Mouse (Mus musculus) spleen, embryonic (tissue): Measurements from ENCODE around the gene Cby1.
"Not testable (repeated sequence)": the region's sequence is repeated elsewhere in the genome, so short reads cannot be mapped to it uniquely, and the experiment has no call there.

Experiments
- CTCF ChIA-PET: fragments of 350-600 bp; sonication (Branson Sonifier 250); formaldehyde crosslinking; loops from one replicate; lab custom pipeline; 2022; lab: Charles Lee

Gene Cby1

GRCm38 (mm10) chr15:79671828-79672348 lies 12.9 kb downstream of the Cby1 start:
- CTCF ChIA-PET, result not testable (repeated sequence)

GRCm38 (mm10) chr15:79677936-79678335 lies 18.9 kb downstream of the Cby1 start:
- CTCF ChIA-PET, result no interaction called here

- CTCF ChIA-PET, result no interaction called here
Measured at GRCm38 (mm10) chr15:79681973-79682372, 23.0 kb downstream of the Cby1 start.

GRCm38 (mm10) chr15:79683146-79683545 lies 24.1 kb downstream of the Cby1 start:
- CTCF ChIA-PET, result no interaction called here

- CTCF ChIA-PET, result no interaction called here
Measured at GRCm38 (mm10) chr15:79683707-79684465, 24.9 kb downstream of the Cby1 start.

DNA sequence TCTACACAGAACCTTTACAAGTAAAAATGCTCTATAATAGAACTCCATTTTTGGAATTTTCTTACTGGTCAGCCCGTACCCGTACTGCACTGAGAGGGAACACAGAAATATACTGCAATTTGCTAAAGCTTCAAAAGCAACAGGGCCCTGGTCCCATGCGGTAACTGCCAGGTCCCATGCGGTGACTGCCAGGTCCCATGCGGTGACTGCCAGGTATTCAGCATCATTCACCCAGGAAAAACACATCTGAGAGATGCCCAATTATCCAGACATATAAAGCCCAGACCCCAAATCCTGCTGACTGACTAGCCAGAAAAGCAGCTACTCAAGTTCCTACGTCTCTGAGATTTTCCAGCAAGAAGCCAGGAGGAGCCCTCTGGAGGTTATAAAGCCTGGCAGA lies 25.6 kb downstream of the Cby1 start:
- CTCF ChIA-PET, result interaction anchor here (1.2 kb wide), 1 partner anchor 29 kb away, joined by 3 read pairs; no protein-coding TSS in a partner anchor

DNA sequence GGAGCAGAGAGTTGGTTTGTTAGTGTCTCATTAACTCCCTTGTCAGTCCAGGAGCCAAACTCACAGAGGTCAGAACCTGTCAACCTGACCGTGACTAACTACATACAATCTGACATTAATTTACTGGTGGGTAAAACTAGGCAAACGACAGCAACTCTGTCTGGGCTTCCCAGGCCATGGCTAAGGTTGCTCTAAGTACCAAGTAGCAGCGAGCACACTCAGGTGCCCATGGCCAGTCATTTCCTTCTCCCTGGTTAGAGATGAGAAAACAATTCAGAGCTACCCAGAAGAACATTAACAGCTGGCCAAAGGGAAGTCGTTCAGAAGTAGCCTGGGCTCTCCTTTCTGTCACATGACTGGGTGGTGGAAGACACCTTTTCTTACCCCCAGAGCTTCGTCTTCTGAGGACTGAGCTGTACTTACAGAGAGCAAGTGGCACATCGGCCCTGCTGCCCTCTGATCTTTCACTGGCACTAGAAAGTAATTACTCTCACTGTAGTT lies 26.2 kb downstream of the Cby1 start:
- CTCF ChIA-PET, result interaction anchor here (0.6 to 1.2 kb wide), 2 partner anchors 30 to 219 kb away, joined by 3 read pairs; no protein-coding TSS in a partner anchor

DNA sequence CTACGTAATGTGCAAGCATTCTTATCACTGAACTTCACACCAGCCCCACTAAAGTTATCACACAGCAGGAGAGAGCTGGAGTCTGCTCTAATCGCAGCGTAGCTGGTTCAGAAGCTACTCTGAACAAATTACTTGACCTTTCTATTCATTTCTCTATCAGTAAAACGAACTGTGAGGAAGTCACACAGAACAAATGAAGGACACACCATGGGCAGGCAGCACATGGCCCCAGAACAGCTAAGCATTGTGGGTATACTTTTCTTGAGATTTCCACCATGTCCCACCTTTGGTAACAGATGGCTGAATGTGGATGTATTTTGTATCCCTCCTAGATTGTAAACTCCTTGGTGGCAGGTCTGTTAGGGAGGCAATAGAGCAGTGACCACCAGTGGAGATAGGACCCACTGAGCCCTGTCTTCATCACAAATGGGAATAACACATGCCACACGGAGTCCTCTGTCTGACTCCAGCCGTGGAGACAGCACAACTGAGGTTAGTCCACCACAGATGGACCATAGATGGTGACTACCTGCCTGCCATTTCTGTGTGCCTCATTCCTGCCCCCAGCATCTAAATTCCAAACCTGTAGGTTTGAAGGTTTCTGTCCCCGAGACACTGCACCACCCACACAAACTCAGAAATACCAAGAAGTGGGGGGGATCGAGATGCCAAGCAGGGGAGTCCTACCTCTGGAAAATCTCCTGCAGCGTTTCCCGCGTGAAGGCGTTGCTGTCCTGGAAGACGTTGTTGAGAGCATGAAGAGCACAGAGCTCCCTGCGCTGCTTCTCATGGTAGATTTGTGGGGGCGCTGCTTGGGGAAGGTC lies 27.3 kb downstream of the Cby1 start:
- CTCF ChIA-PET, result interaction anchor here (0.6 to 0.9 kb wide), 2 partner anchors 28 to 220 kb away, joined by 3 read pairs; no protein-coding TSS in a partner anchor

DNA sequence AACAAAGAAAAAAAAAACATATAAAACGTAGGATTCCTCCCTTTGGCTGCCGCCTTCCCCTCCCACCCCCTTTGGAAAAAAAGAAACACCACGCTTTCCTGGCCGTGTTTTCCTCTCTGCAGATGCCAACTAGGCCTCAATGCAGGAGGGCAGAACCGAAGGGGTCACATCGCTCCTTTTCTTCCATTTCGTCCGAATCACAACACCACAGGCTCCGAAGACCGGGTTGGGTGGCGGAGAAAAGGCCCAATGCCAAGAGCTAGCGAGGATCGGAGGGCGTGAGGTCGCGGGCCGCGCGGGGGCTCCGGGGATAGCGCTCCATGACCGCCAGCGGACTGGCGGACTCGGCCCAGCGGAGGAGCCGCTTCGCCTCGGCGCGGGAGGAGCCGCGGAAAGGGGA lies 28.2 kb downstream of the Cby1 start:
- CTCF ChIA-PET, result no interaction called here

- CTCF ChIA-PET, result no interaction called here
Measured at GRCm38 (mm10) chr15:79687646-79688267, 28.8 kb downstream of the Cby1 start, which contains the start of gene Josd1. Gene Josd1 (minus strand): TSS chr15:79687919.

GRCm38 (mm10) chr15:79688268-79688956 lies 29.4 kb downstream of the Cby1 start:
- CTCF ChIA-PET, result no interaction called here

DNA sequence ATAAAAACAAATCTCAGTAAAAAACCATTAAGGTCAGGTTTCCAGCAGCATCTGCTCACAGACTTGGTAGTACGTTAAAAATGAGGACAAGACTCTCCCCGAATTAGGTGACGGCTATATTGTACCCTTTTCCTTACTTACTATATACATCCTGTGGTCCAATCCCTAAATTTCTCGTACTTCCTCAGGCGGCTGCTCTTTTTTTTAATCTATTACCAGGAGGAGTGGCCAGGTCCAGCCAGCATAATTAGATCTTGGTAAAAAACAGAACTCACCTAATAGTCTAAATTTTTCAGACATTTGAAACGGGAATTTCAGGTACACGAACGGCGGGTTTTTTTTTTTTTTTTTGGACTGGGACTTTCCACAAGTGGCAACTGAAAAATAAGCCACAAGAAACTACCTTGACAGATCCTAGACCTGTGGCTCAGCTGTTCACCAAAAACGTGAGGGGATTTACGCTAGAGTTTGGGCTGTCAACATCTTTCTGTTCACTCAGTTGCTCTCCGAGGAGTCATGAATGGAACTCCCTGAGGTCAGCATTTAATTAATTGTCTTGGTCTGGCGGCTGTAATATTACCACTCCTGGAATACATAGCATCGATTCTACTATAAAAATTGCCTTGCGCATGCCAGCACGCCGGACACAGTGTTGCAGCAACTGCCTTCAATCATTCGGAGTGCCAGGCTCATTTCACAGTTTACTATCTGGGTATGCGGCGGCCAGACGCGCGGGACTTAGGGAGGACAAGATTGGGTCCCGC lies 30.8 kb downstream of the Cby1 start:
- CTCF ChIA-PET, result no interaction called here

GRCm38 (mm10) chr15:79690426-79691022 lies 31.5 kb downstream of the Cby1 start, which contains the start of gene Gtpbp1:
Gene Gtpbp1 (plus strand): TSS chr15:79690845.
- CTCF ChIA-PET, result no interaction called here

DNA sequence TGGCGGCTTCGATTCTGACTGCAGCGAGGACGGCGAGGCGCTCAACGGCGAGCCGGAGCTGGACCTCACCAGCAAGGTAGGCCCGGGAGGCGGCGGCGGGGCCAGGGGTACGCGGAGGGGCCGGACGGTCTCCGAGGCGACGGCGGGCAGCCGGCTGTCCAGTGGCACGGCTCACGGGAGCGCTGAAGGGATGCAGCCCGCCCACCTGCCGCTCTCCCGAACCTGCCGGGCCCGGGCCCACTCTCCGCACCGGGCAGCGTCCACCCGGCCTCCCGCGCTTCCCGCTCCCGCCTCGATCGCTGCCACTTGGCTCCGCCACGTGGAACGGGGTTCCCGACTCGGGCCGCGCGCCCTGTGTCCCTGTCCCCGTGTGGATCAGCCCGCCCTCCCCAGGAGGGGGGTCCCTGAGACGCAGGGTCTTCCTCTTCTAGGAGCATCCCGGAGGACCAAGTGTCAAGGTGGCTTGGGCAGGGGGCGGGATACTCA lies 32.1 kb downstream of the Cby1 start:
- CTCF ChIA-PET, result no interaction called here

GRCm38 (mm10) chr15:79692334-79692733 lies 33.3 kb downstream of the Cby1 start:
- CTCF ChIA-PET, result no interaction called here

- CTCF ChIA-PET, result no interaction called here
Measured at GRCm38 (mm10) chr15:79693740-79694139, 34.7 kb downstream of the Cby1 start.

DNA sequence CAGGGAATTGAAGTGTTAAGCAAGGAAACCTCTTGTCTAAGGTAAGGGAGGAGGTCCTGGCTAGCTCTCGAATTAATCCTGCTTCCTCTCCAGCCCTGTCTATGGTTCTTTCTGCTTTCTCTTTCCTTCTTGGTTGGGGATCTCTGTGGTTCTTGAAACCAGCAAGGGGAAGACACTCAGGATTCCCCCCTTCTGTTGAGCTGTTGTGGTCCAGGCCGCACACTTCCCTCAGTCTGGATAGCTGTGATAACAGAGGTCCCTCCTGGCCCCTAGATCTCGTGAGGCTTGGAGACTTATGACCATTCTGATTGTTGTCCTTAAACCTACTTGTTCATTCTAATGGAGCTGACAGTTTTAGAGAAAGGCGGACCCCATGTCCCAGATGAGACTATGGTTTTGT lies 35.5 kb downstream of the Cby1 start:
- CTCF ChIA-PET, result no interaction called here

- CTCF ChIA-PET, result no interaction called here
Measured at GRCm38 (mm10) chr15:79695516-79695915, 36.5 kb downstream of the Cby1 start.

GRCm38 (mm10) chr15:79696508-79696907 lies 37.5 kb downstream of the Cby1 start:
- CTCF ChIA-PET, result interaction anchor here (1.2 kb wide), 1 partner anchor 20 kb away, joined by 3 read pairs; no protein-coding TSS in a partner anchor
